Mouse (Mus musculus) intestine, embryonic 14.5 days (tissue): ENCODE measurements around the gene Ptprs. TPM values are rescaled to one million over a fixed set of nuclear protein-coding genes. Genes with fewer than 3 reads are reported as not detected.

Experiments used
- ATAC-seq: fragments of 200-750 bp; cut with Nextera tagmentation; replicated peaks from 2 replicates; pipeline ENCODE4 v1.8.0; 2017; ENCODE audit warnings: low read depth, moderate number of reproducible peaks, moderate TSS enrichment, moderate library complexity; ENCODE audit not compliant: low FRiP score, low TSS enrichment
- DNase-seq: peaks from one replicate; pipeline ENCODE4 v3.0.0-alpha.2; 2018; ENCODE audit warnings: low spot score
- H3K27ac ChIP-seq: fragments of 300-500 bp; sonication (generic); 2 replicates; pipeline ENCODE4 v1.5.1; 2014; ENCODE audit warnings: low read depth, mild to moderate bottlenecking, control low read depth
- H3K27me3 ChIP-seq: fragments of 300-500 bp; sonication (generic); replicated peaks from 2 replicates; pipeline ENCODE4 v1.6.1; 2014; ENCODE audit warnings: low read length, control low read depth; ENCODE audit not compliant: control insufficient read depth, insufficient read depth
- H3K36me3 ChIP-seq: fragments of 300-500 bp; sonication (generic); 2 replicates; pipeline ENCODE4 v1.6.1; 2014; ENCODE audit warnings: low read length, control low read depth; ENCODE audit not compliant: control insufficient read depth, insufficient read depth
- H3K4me1 ChIP-seq: fragments of 300-500 bp; sonication (generic); replicated peaks from 2 replicates; pipeline ENCODE4 v1.6.1; 2014; ENCODE audit warnings: low read length, control low read depth, mixed read lengths; ENCODE audit not compliant: control insufficient read depth, insufficient read depth
- H3K4me2 ChIP-seq: fragments of 300-500 bp; sonication (generic); 2 replicates; pipeline ENCODE4 v1.6.1; 2014; ENCODE audit warnings: low read length
- H3K4me3 ChIP-seq: fragments of 300-500 bp; sonication (generic); 2 replicates; pipeline ENCODE4 v1.5.1; 2014; ENCODE audit warnings: low read depth, low read length, control low read depth, mixed read lengths
- H3K9ac ChIP-seq: fragments of 300-500 bp; sonication (generic); 2 replicates; pipeline ENCODE4 v1.6.1; 2014; ENCODE audit warnings: mild to moderate bottlenecking, low read length
- H3K9me3 ChIP-seq: fragments of 300-500 bp; sonication (generic); 2 replicates; pipeline ENCODE4 v1.6.1; 2016; ENCODE audit warnings: low read length, control low read depth; ENCODE audit not compliant: control insufficient read depth
- WGBS: fragments of 180-500 bp; shearing (Covaris S2); extraction: QIAGEN DNeasy Blood & Tissue Kit; methylation state at CpG from one replicate; pipeline ENCODE4 v1.1.7; 2014; 5-methylcytosine and 5-hydroxymethylcytosine counted together
- polyA plus RNA-seq: library from polyadenylated mRNA; unstranded; fragments of >200 nt; fragmentation: Nextera tagmentation; extraction: Ambion mirVana; gene quantifications from 2 replicates; pipeline ENCODE4 v1.2.1, GENCODE M21; 2014

Gene Ptprs
- polyA plus RNA-seq, 1 experiment from 2014 or later = 99.6 TPM

- WGBS = 18% methylated on average over 47 of the region's 77 CpGs
- H3K4me1 ChIP-seq = peaks cover 6% of the 10 kb centered on the region
- peak overlapping the region; percentile 42 for H3K4me3 ChIP-seq
- DNase-seq (peak; percentile 85), ATAC-seq (peak; percentile 89)
- H3K27me3 ChIP-seq = no peaks in the 10 kb centered on the region
- peak overlapping the region; percentile 55 for H3K9ac ChIP-seq
- peaks cover 75% of the 10 kb centered on the region for H3K36me3 ChIP-seq
- H3K4me2 ChIP-seq = peak overlapping the region; percentile 68
- H3K27ac ChIP-seq = peak overlapping the region; percentile 33; the same call in 1 of the 2 replicates
- no peaks in the 10 kb centered on the region for H3K9me3 ChIP-seq
These were observed 51.3 kb downstream of the Ptprs start for GRCm38 (mm10) chr17:56424726-56425583.

GRCm38 (mm10) chr17:56420022-56420421, 56.3 kb downstream of the Ptprs start:
- Histone ChIP-seq H3K36me3 (peaks cover 96% of the 10 kb centered on the region), H3K27me3 (no peaks in the 10 kb centered on the region), H3K4me2 (no peak overlapping the region), H3K9ac (no peak overlapping the region), H3K4me1 (no peaks in the 10 kb centered on the region), H3K9me3 (no peaks in the 10 kb centered on the region), H3K4me3 (no peak overlapping the region), H3K27ac (no peak overlapping the region)
- WGBS = 100% methylated on average over 2 of the region's 2 CpGs
- DNase-seq = no peak
- ATAC-seq = no peak

- peaks cover 97% of the 10 kb centered on the region for H3K36me3 ChIP-seq
- H3K9ac ChIP-seq = no peak overlapping the region
- no peak overlapping the region for H3K4me2 ChIP-seq
- no peak overlapping the region for H3K27ac ChIP-seq
- H3K9me3 ChIP-seq = no peaks in the 10 kb centered on the region
- no peak for DNase-seq
- H3K4me1 ChIP-seq = no peaks in the 10 kb centered on the region
- WGBS = 79% methylated on average over 12 of the region's 12 CpGs
- H3K27me3 ChIP-seq = no peaks in the 10 kb centered on the region
- no peak for ATAC-seq
- no peak overlapping the region for H3K4me3 ChIP-seq
These were observed 58.0 kb downstream of the Ptprs start for GRCm38 (mm10) chr17:56418304-56418703.

GRCm38 (mm10) chr17:56414785-56415184, 61.5 kb downstream of the Ptprs start:
- H3K4me3 ChIP-seq = no peak overlapping the region
- no peaks in the 10 kb centered on the region for H3K27me3 ChIP-seq
- DNase-seq (no peak), ATAC-seq (no peak)
- peaks cover 3% of the 10 kb centered on the region; the same call in 1 of the 2 replicates for H3K4me1 ChIP-seq
- peaks cover 91% of the 10 kb centered on the region for H3K36me3 ChIP-seq
- H3K27ac ChIP-seq = no peak overlapping the region
- no peaks in the 10 kb centered on the region for H3K9me3 ChIP-seq
- no peak overlapping the region for H3K4me2 ChIP-seq
- no peak overlapping the region for H3K9ac ChIP-seq
- 94% methylated on average over 9 of the region's 9 CpGs for WGBS

GRCm38 (mm10) chr17:56413113-56413512, 63.2 kb downstream of the Ptprs start:
- peaks cover 9% of the 10 kb centered on the region for H3K4me1 ChIP-seq
- DNase-seq (no peak), ATAC-seq (no peak)
- WGBS = 83% methylated on average over 13 of the region's 13 CpGs
- no peak overlapping the region for H3K9ac ChIP-seq
- no peaks in the 10 kb centered on the region for H3K27me3 ChIP-seq
- H3K4me2 ChIP-seq = no peak overlapping the region
- H3K4me3 ChIP-seq = no peak overlapping the region
- H3K9me3 ChIP-seq = no peaks in the 10 kb centered on the region
- H3K36me3 ChIP-seq = peaks cover 74% of the 10 kb centered on the region
- H3K27ac ChIP-seq = no peak overlapping the region

- 92% methylated on average over 7 of the region's 7 CpGs for whole genome bisulfite sequencing
- peaks cover 24% of the 10 kb centered on the region for H3K4me1 ChIP-seq
- peaks cover 57% of the 10 kb centered on the region for H3K36me3 ChIP-seq
- H3K27ac ChIP-seq = no peak overlapping the region
- ATAC-seq (no peak), DNase-seq (no peak)
- H3K4me2 ChIP-seq = no peak overlapping the region
- H3K9me3 ChIP-seq = no peaks in the 10 kb centered on the region
- H3K27me3 ChIP-seq = no peaks in the 10 kb centered on the region
- no peak overlapping the region for H3K4me3 ChIP-seq
- no peak overlapping the region for H3K9ac ChIP-seq
These were observed 64.8 kb downstream of the Ptprs start for GRCm38 (mm10) chr17:56411437-56411836.

GRCm38 (mm10) chr17:56409759-56410158, 66.5 kb downstream of the Ptprs start:
- Histone ChIP-seq H3K36me3 (peaks cover 40% of the 10 kb centered on the region), H3K4me1 (peaks cover 25% of the 10 kb centered on the region), H3K4me3 (no peak overlapping the region), H3K9me3 (no peaks in the 10 kb centered on the region), H3K9ac (no peak overlapping the region), H3K4me2 (0 out of 2 replicates have a peak overlapping the region, but pooled peaks have one; percentile 0), H3K27ac (peak overlapping the region; percentile 54), H3K27me3 (no peaks in the 10 kb centered on the region)
- DNase-seq (no peak), ATAC-seq (peak; percentile 41)
- 29% methylated on average over 8 of the region's 8 CpGs for WGBS

- Histone ChIP-seq H3K36me3 (peaks cover 35% of the 10 kb centered on the region), H3K4me3 (no peak overlapping the region), H3K4me2 (no peak overlapping the region), H3K9me3 (no peaks in the 10 kb centered on the region), H3K9ac (no peak overlapping the region), H3K27ac (peak overlapping the region; percentile 54), H3K4me1 (peaks cover 25% of the 10 kb centered on the region), H3K27me3 (no peaks in the 10 kb centered on the region)
- DNase-seq (no peak), ATAC-seq (no peak)
- WGBS = 46% methylated on average over 13 of the region's 13 CpGs
These were observed 67.2 kb downstream of the Ptprs start for GRCm38 (mm10) chr17:56408965-56409625.
